Mouse (Mus musculus) natural killer cell, adult 2 months (primary cell): ENCODE data around the gene Cnga1.

ENCODE experiments used
- DNase-seq, 2 experiments: peaks; one replicate each; pipeline ENCODE4 v3.0.0; 2022; ENCODE audit warnings: low spot score in 2 of 2

Gene Cnga1

GRCm38 (mm10) chr5:72644175-72644574 lies at the start of gene Cnga1:
Gene Cnga1 (minus strand): TSS chr5:72644275.
- DNase-seq: no peak

GRCm38 (mm10) chr5:72690516-72690915 lies 46.4 kb upstream of the Cnga1 start:
- DNase-seq: no peak

GRCm38 (mm10) chr5:72689556-72689955 lies 45.5 kb upstream of the Cnga1 start:
- no peak for DNase-seq

- no peak for DNase-seq
These were observed 37.4 kb upstream of the Cnga1 start for GRCm38 (mm10) chr5:72681451-72681850.

GRCm38 (mm10) chr5:72674994-72675542 lies 31.0 kb upstream of the Cnga1 start:
- no peak for DNase-seq

GRCm38 (mm10) chr5:72671017-72671699 lies 27.1 kb upstream of the Cnga1 start:
- no peak for DNase-seq

GRCm38 (mm10) chr5:72668351-72668750 lies 24.3 kb upstream of the Cnga1 start:
- DNase-seq: no peak

GRCm38 (mm10) chr5:72666428-72666827 lies 22.4 kb upstream of the Cnga1 start:
- no peak for DNase-seq

GRCm38 (mm10) chr5:72665281-72665680 lies 21.2 kb upstream of the Cnga1 start:
- peak; percentile 38 to 50 for DNase-seq

- DNase-seq: no peak
These were observed 20.8 kb upstream of the Cnga1 start for GRCm38 (mm10) chr5:72664854-72665253.

- no peak for DNase-seq
These were observed 20.1 kb upstream of the Cnga1 start for GRCm38 (mm10) chr5:72664126-72664525.

- no peak for DNase-seq
These were observed 17.1 kb upstream of the Cnga1 start for GRCm38 (mm10) chr5:72661051-72661781.

- DNase-seq: no peak
These were observed 14.3 kb upstream of the Cnga1 start for GRCm38 (mm10) chr5:72658375-72658774.

- DNase-seq: no peak
These were observed 12.3 kb upstream of the Cnga1 start for GRCm38 (mm10) chr5:72656270-72656791.

GRCm38 (mm10) chr5:72653068-72653674 lies 9.1 kb upstream of the Cnga1 start:
- no peak for DNase-seq

- DNase-seq: no peak
These were observed 5.1 kb upstream of the Cnga1 start for GRCm38 (mm10) chr5:72648987-72649735.

- no peak for DNase-seq
These were observed 4.0 kb upstream of the Cnga1 start for GRCm38 (mm10) chr5:72647958-72648595.

GRCm38 (mm10) chr5:72647418-72647907 lies 3.4 kb upstream of the Cnga1 start, which contains the start of gene Nipal1:
Gene Nipal1 (plus strand): TSS chr5:72647795.
- DNase-seq: peak; percentile 52 to 67

GRCm38 (mm10) chr5:72646996-72647395 lies 2.9 kb upstream of the Cnga1 start:
- DNase-seq: no peak

GRCm38 (mm10) chr5:72646131-72646530 lies 2.1 kb upstream of the Cnga1 start:
- peak; percentile 44 to 49 for DNase-seq

GRCm38 (mm10) chr5:72643655-72644054 lies 420 bp downstream of the Cnga1 start:
- no peak for DNase-seq
